Mouse (Mus musculus) thymus, adult 2 months (tissue): ENCODE measurements around the gene Brf1. TPM values are rescaled to one million over a fixed set of nuclear protein-coding genes. Genes with fewer than 3 reads are reported as not detected.

Experiments
- DNase-seq: peaks from one replicate; pipeline ENCODE4 v3.0.0; 2021
- H3K27ac ChIP-seq: fragments of 200-500 bp; 2 replicates; pipeline ENCODE4 v1.5.1; 2012; ENCODE audit warnings: low read length, control low read depth; ENCODE audit not compliant: control insufficient read depth, insufficient read depth
- H3K27me3 ChIP-seq: fragments of 200-500 bp; 2 replicates; pipeline ENCODE4 v1.6.1; 2012; ENCODE audit warnings: mild to moderate bottlenecking, low read length, moderate library complexity, mixed read lengths; ENCODE audit not compliant: control insufficient read depth, insufficient read depth
- H3K36me3 ChIP-seq: fragments of 200-500 bp; 2 replicates; pipeline ENCODE4 v1.6.1; 2012; ENCODE audit warnings: mild to moderate bottlenecking, low read length, moderate library complexity; ENCODE audit not compliant: control insufficient read depth, insufficient read depth
- H3K4me1 ChIP-seq: fragments of 200-500 bp; replicated peaks from 2 replicates; pipeline ENCODE4 v1.6.1; 2012; ENCODE audit warnings: low read length; ENCODE audit not compliant: control insufficient read depth, insufficient read depth
- H3K4me3 ChIP-seq: fragments of 200-500 bp; 2 replicates; pipeline ENCODE4 v1.5.1; 2012; ENCODE audit warnings: mild to moderate bottlenecking, low read length, control low read depth, moderate library complexity; ENCODE audit not compliant: control insufficient read depth, insufficient read depth
- CTCF ChIP-seq: fragments of 200-500 bp; IDR thresholded peaks from 2 replicates; pipeline ENCODE4 v1.5.1; 2012; ENCODE audit warnings: mild to moderate bottlenecking, control low read depth, low read length, moderate library complexity, borderline replicate concordance; ENCODE audit not compliant: control insufficient read depth, poor library complexity, insufficient read depth; ENCODE audit errors: extremely low read depth
- POLR2A ChIP-seq: fragments of 200-500 bp; IDR thresholded peaks from 2 replicates; pipeline ENCODE4 v1.6.1; 2012; ENCODE audit warnings: mild to moderate bottlenecking, low read length, control low read depth, moderate library complexity; ENCODE audit not compliant: control insufficient read depth, poor library complexity, insufficient read depth; ENCODE audit errors: extremely low read depth
- WGBS: fragments of 180-500 bp; shearing (Covaris S2); methylation state at CpG from one replicate; pipeline ENCODE4 v1.1.7; 2018; 5-methylcytosine and 5-hydroxymethylcytosine counted together
- polyA plus RNA-seq: library from polyadenylated mRNA; depleted of rRNA; stranded (reverse); fragments of >200 nt; gene quantifications from 2 replicates; pipeline ENCODE4 v1.2.3, GENCODE M21; 2012

The Brf1 gene
- polyA plus RNA-seq, 1 experiment = 247 TPM

DNA sequence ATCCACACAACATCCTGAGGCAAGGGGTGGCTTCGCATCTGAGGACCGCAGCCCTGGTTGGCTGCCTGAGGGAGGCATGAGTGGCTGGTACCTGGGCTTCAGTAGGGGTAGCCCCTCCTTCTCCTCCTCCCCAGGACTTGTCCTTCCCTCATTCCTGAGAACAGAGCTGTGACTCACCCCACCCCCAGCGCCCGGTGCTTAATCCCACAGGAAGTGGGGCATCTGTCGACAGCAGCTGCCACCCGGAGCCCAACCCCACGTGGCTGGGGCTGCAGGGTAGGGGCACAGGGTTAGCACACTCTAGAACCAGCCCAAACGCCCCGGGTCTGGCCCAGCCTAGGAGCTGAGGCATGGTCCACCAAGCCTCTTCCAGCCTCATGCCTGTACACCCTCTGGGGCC lies 62.6 kb downstream of the Brf1 start:
- DNase-seq = peak; percentile 31
- no peaks in the 10 kb centered on the region for H3K36me3 ChIP-seq
- 22% methylated on average over 9 of the region's 9 CpGs for WGBS
- H3K27ac ChIP-seq = no peak overlapping the region
- peaks cover 27% of the 10 kb centered on the region for H3K4me1 ChIP-seq
- no peaks in the 10 kb centered on the region for H3K27me3 ChIP-seq
- no peak overlapping the region for H3K4me3 ChIP-seq
- no peak for TF ChIP-seq POLR2A
- TF ChIP-seq CTCF = no peak

DNA sequence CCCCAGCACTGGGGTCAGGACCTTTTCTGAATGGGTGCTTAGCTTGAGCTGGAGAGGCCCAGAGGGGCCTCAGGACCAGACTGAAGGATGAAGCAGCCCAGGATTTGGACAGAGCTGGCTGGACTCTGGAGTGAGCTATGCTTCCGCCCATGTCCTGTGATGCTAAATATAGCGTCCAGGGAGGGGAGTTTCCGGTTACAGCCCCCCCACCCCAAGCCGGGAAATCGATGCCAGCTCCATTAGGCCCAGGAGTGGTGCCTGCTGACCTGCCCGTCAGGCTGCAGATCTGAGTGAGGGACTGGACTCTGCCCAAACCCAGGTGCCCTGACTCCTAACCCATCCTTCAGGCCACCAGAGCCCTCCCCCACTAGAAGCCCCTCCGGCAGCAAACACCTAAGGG lies 67.9 kb downstream of the Brf1 start:
- no peak for DNase-seq
- Histone ChIP-seq H3K4me1 (peaks cover 15% of the 10 kb centered on the region), H3K27ac (no peak overlapping the region), H3K27me3 (peaks cover 14% of the 10 kb centered on the region; the same call in 1 of the 2 replicates), H3K4me3 (no peak overlapping the region), H3K36me3 (no peaks in the 10 kb centered on the region)
- TF ChIP-seq CTCF = no peak
- no peak for TF ChIP-seq POLR2A
- WGBS = 87% methylated on average over 7 of the region's 7 CpGs

DNA sequence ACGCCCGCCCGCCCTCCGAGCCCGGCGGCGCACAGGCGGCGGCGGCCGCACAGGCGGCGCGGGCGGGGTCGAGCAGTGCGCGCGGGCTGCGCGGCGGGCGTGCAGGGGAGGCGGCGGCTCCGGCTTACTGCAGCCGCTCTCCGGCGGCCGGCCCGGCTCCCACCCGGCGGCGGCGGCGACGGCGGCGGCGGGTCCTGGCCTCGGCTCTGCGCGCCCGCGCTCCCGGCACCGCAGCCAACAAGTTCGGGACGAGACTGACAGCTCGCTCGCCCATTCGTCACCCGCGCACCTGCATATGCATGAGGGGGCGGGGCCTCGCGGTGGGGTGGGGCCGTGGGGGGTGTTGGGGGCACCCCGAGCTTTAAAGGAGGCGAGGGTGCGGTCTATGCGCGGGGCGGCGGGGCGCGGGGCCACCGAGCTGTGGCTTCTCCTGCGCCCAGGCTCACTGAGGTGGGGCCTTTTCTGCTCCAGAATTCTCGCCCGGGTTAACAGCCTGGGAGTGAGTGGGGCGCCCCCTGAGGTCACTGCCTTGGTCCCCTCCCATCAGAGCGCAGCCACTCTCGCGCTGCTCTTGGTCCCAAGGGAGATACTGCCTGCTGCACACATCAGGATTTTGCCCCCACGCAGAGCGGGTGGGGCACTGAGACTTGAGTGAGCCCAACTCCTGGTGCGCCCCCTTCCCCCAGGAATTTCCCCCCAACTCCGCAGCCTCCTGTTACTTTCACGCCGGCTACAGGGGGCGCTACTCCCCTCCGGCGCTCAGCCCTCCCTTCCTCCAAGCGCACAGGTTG lies 70.7 kb downstream of the Brf1 start, which contains the start of gene Jag2:
Jag2 (minus strand) TSS at position 215 of the 791 bp plus-strand sequence.
- H3K4me1 ChIP-seq = peaks cover 18% of the 10 kb centered on the region
- WGBS = 13% methylated on average over 85 of the region's 85 CpGs
- peak; percentile 43 for DNase-seq
- H3K27me3 ChIP-seq = peaks cover 14% of the 10 kb centered on the region; the same call in 1 of the 2 replicates
- H3K36me3 ChIP-seq = no peaks in the 10 kb centered on the region
- no peak within 1 kb of the TSS for H3K27ac ChIP-seq
- peak; percentile 58; the same call in 1 of the 2 replicates for TF ChIP-seq CTCF
- no peak for TF ChIP-seq POLR2A
- peak within 1 kb of the TSS; percentile 51 for H3K4me3 ChIP-seq

DNA sequence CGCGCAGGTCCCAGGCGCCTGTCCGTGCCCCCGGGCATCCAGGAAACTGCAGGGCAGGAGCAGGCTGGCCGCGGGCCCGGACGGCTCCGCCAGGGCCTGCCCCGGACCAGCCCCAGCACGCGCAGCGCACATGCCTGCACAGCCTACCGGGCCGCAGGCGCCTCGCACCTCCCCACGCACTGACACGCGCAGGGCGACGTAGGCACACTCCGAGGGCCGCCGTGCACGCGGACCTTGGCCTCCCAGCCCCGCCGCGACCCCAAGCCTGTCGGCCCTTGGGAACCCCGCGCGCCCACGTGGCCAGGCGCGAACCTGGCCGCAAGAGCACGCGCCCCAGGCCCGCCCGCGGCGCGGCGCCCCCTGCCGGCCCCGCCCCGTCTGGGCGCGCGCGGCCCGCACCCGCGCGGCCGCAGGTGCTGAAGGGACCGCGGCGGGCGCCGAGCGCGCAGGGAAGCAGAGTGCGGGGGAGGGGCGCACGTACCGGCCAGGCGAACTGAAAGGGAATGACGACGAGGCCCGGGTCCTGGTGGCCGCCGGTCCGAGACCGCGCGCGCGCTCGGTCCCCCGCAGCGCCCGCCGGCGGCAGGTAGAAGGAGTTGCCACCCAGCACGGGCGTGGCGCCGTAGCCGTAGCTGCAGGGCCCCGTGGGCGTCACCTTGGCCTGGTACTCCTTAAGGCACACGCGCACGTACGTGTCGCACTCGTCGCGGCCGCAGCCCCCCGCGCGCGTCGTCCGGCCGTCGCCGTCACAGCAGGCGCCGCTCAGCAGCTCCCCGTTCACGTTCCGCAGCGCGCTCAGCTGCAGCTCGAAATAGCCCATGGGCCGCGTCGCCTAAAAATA lies 71.9 kb downstream of the Brf1 start:
- Histone ChIP-seq H3K36me3 (no peaks in the 10 kb centered on the region), H3K27ac (no peak overlapping the region), H3K27me3 (peaks cover 14% of the 10 kb centered on the region; the same call in 1 of the 2 replicates), H3K4me3 (peak overlapping the region; percentile 51), H3K4me1 (peaks cover 18% of the 10 kb centered on the region)
- no peak for DNase-seq
- 4% methylated on average over 105 of the region's 124 CpGs for whole genome bisulfite sequencing
- TF ChIP-seq CTCF (peak; percentile 67; the same call in 1 of the 2 replicates), POLR2A (no peak)

DNA sequence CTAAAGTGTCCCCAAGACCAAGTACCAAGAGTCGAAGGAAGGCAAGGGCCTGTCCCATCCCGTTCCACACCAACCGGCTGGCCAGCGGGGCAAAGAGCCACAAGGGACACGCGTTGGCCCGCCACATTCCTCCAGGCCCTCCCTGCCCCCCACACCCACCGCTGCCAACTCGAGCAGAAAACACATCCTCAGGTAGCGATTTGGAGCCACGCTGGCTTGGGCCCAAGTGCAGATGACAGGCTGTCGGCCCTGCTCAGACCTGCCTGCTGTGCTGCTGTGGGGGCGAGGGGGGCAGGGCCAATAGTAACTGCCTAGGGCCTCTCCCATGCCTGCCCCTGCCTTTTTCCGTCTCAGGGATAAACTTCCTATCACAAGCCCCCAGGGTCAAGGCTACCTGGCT lies 73.2 kb downstream of the Brf1 start:
- H3K4me3 ChIP-seq = no peak overlapping the region
- H3K4me1 ChIP-seq = peaks cover 18% of the 10 kb centered on the region
- no peak for DNase-seq
- 91% methylated on average over 14 of the region's 14 CpGs for WGBS
- no peaks in the 10 kb centered on the region for H3K36me3 ChIP-seq
- peaks cover 14% of the 10 kb centered on the region; the same call in 1 of the 2 replicates for H3K27me3 ChIP-seq
- no peak for TF ChIP-seq POLR2A
- no peak for TF ChIP-seq CTCF
- no peak overlapping the region for H3K27ac ChIP-seq

DNA sequence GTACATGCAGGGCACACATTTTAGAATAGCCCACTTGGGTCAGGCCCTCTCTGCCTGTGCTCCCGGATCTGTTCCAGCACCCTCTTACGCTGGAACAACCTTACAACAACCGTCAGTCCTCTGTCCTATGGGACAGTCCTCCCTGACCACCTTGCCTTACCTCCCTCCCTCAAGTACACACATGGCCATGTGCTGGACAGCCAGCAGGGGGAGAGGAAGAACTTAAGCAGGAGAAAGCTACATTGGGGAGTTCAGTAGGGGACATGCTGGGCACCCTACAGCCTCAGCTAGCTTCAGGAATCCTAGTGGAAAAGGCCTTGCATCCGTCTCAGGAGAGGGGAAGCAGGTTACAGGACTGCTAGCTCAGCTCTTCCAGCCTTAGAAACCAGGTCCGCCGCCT lies 74.6 kb downstream of the Brf1 start:
- WGBS = 94% methylated on average over 6 of the region's 6 CpGs
- DNase-seq = no peak
- Histone ChIP-seq H3K4me1 (peaks cover 18% of the 10 kb centered on the region), H3K4me3 (no peak overlapping the region), H3K27me3 (peaks cover 14% of the 10 kb centered on the region; the same call in 1 of the 2 replicates), H3K27ac (no peak overlapping the region), H3K36me3 (no peaks in the 10 kb centered on the region)
- TF ChIP-seq CTCF (no peak), POLR2A (no peak)
